Mouse (Mus musculus) midbrain, embryonic 15.5 days (tissue): ENCODE results near the gene Map4k4. TPM values are rescaled to one million over a fixed set of nuclear protein-coding genes. Genes with fewer than 3 reads are reported as not detected.

Experiments
- ATAC-seq: fragments of 200-750 bp; cut with Nextera tagmentation; replicated peaks from 2 replicates; pipeline ENCODE4 v1.8.0; 2017; ENCODE audit warnings: moderate TSS enrichment
- H3K27ac ChIP-seq: fragments of 300-500 bp; sonication (generic); 2 replicates; pipeline ENCODE4 v1.5.1; 2015; ENCODE audit warnings: mild to moderate bottlenecking, inconsistent platforms
- H3K27me3 ChIP-seq: fragments of 300-500 bp; sonication (generic); replicated peaks from 2 replicates; pipeline ENCODE4 v1.6.1; 2015; ENCODE audit warnings: inconsistent platforms
- H3K36me3 ChIP-seq: fragments of 300-500 bp; sonication (generic); replicated peaks from 2 replicates; pipeline ENCODE4 v1.6.1; 2015; ENCODE audit warnings: inconsistent platforms
- H3K4me1 ChIP-seq: fragments of 300-500 bp; sonication (generic); 2 replicates; pipeline ENCODE4 v1.6.1; 2015; ENCODE audit warnings: inconsistent platforms
- H3K4me2 ChIP-seq: fragments of 300-500 bp; sonication (generic); 2 replicates; pipeline ENCODE4 v1.6.1; 2015; ENCODE audit warnings: inconsistent platforms, mild to moderate bottlenecking, moderate library complexity
- H3K4me3 ChIP-seq: fragments of 300-500 bp; sonication (generic); 2 replicates; pipeline ENCODE4 v1.5.1; 2015; ENCODE audit warnings: mild to moderate bottlenecking, inconsistent platforms
- H3K9ac ChIP-seq: fragments of 300-500 bp; sonication (generic); 2 replicates; pipeline ENCODE4 v1.6.1; 2015; ENCODE audit warnings: mild to moderate bottlenecking, inconsistent platforms
- H3K9me3 ChIP-seq: fragments of 300-500 bp; sonication (generic); 2 replicates; pipeline ENCODE4 v1.6.1; 2016; ENCODE audit warnings: inconsistent platforms
- WGBS: fragments of 180-500 bp; shearing (Covaris S2); methylation state at CpG from one replicate; pipeline ENCODE4 v1.1.7; 2015; ENCODE audit warnings: mixed read lengths; 5-methylcytosine and 5-hydroxymethylcytosine counted together
- polyA plus RNA-seq: library from polyadenylated mRNA; unstranded; fragments of >200 nt; fragmentation: Nextera tagmentation; extraction: Ambion mirVana; gene quantifications from 2 replicates; pipeline ENCODE4 v1.2.1, GENCODE M21; 2015

The Map4k4 gene
- 46.5 and 55.2 TPM in 2 replicates for polyA plus RNA-seq

- peak within 1 kb of the TSS; percentile 82 for H3K4me2 ChIP-seq
- under 1% methylated on average over 69 of the region's 97 CpGs for WGBS
- H3K36me3 ChIP-seq, result no peaks in the 10 kb centered on the region
- peak; percentile 89 for ATAC-seq
- H3K4me3 ChIP-seq, result peak within 1 kb of the TSS; percentile 92
- H3K27ac ChIP-seq, result peak within 1 kb of the TSS; percentile 100
- H3K9me3 ChIP-seq, result no peaks in the 10 kb centered on the region
- H3K27me3 ChIP-seq, result no peaks in the 10 kb centered on the region
- H3K9ac ChIP-seq, result peak within 1 kb of the TSS; percentile 98
- H3K4me1 ChIP-seq, result peaks cover 36% of the 10 kb centered on the region
Measured at GRCm38 (mm10) chr1:39900181-39901005, at the start of gene Map4k4. TSS of gene Map4k4 (plus strand) at chr1:39900913.

GRCm38 (mm10) chr1:39855949-39856348, 44.8 kb upstream of the Map4k4 start:
- WGBS, result 86% methylated on average over 6 of the region's 6 CpGs

GRCm38 (mm10) chr1:39856795-39857447, 43.8 kb upstream of the Map4k4 start:
- Histone ChIP-seq H3K27ac (no peak overlapping the region), H3K4me2 (no peak overlapping the region), H3K4me3 (no peak overlapping the region), H3K9me3 (no peaks in the 10 kb centered on the region), H3K27me3 (no peaks in the 10 kb centered on the region), H3K36me3 (no peaks in the 10 kb centered on the region), H3K4me1 (no peaks in the 10 kb centered on the region), H3K9ac (no peak overlapping the region)
- ATAC-seq, result no peak
- WGBS, result 86% methylated on average over 7 of the region's 7 CpGs

More at GRCm38 (mm10) chr1:39855949-39856348, 44.8 kb upstream of the Map4k4 start:
- H3K27ac ChIP-seq, result no peak overlapping the region
- H3K4me1 ChIP-seq, result no peaks in the 10 kb centered on the region
- H3K9me3 ChIP-seq, result no peaks in the 10 kb centered on the region
- no peak overlapping the region for H3K4me3 ChIP-seq
- no peak for ATAC-seq
- H3K36me3 ChIP-seq, result no peaks in the 10 kb centered on the region
- H3K9ac ChIP-seq, result no peak overlapping the region
- H3K4me2 ChIP-seq, result no peak overlapping the region
- no peaks in the 10 kb centered on the region for H3K27me3 ChIP-seq

- WGBS, result 80% methylated on average over 6 of the region's 6 CpGs
- Histone ChIP-seq H3K27ac (no peak overlapping the region), H3K4me3 (no peak overlapping the region), H3K27me3 (no peaks in the 10 kb centered on the region), H3K36me3 (no peaks in the 10 kb centered on the region), H3K4me1 (no peaks in the 10 kb centered on the region), H3K9ac (no peak overlapping the region), H3K4me2 (no peak overlapping the region), H3K9me3 (no peaks in the 10 kb centered on the region)
- no peak for ATAC-seq
Measured at GRCm38 (mm10) chr1:39857448-39857820, 43.3 kb upstream of the Map4k4 start.

- Histone ChIP-seq H3K4me3 (no peak overlapping the region), H3K27ac (no peak overlapping the region), H3K27me3 (no peaks in the 10 kb centered on the region), H3K4me1 (no peaks in the 10 kb centered on the region), H3K4me2 (no peak overlapping the region), H3K36me3 (no peaks in the 10 kb centered on the region), H3K9me3 (no peaks in the 10 kb centered on the region), H3K9ac (no peak overlapping the region)
- ATAC-seq, result no peak
- 44% methylated on average over 6 of the region's 6 CpGs for whole genome bisulfite sequencing
Measured at GRCm38 (mm10) chr1:39859213-39859612, 41.5 kb upstream of the Map4k4 start.

GRCm38 (mm10) chr1:39866367-39867141, 34.2 kb upstream of the Map4k4 start:
- no peaks in the 10 kb centered on the region for H3K36me3 ChIP-seq
- no peaks in the 10 kb centered on the region for H3K27me3 ChIP-seq
- no peak overlapping the region for H3K27ac ChIP-seq
- H3K9me3 ChIP-seq, result no peaks in the 10 kb centered on the region
- no peak for ATAC-seq
- WGBS, result 92% methylated on average over 9 of the region's 9 CpGs
- H3K4me2 ChIP-seq, result no peak overlapping the region
- H3K4me1 ChIP-seq, result peaks cover 8% of the 10 kb centered on the region; the same call in 1 of the 2 replicates
- no peak overlapping the region for H3K9ac ChIP-seq
- no peak overlapping the region for H3K4me3 ChIP-seq

GRCm38 (mm10) chr1:39867142-39867525, 33.6 kb upstream of the Map4k4 start:
- Histone ChIP-seq H3K9ac (no peak overlapping the region), H3K36me3 (no peaks in the 10 kb centered on the region), H3K9me3 (no peaks in the 10 kb centered on the region), H3K27me3 (no peaks in the 10 kb centered on the region), H3K4me1 (peaks cover 8% of the 10 kb centered on the region; the same call in 1 of the 2 replicates), H3K4me2 (no peak overlapping the region), H3K4me3 (no peak overlapping the region), H3K27ac (no peak overlapping the region)
- no peak for ATAC-seq
- WGBS, result 91% methylated on average over 7 of the region's 7 CpGs

GRCm38 (mm10) chr1:39867966-39868593, 32.6 kb upstream of the Map4k4 start:
- H3K4me3 ChIP-seq, result no peak overlapping the region
- 58% methylated on average over 6 of the region's 6 CpGs for WGBS
- peaks cover 8% of the 10 kb centered on the region; the same call in 1 of the 2 replicates for H3K4me1 ChIP-seq
- H3K9ac ChIP-seq, result no peak overlapping the region
- no peaks in the 10 kb centered on the region for H3K36me3 ChIP-seq
- H3K27me3 ChIP-seq, result no peaks in the 10 kb centered on the region
- no peaks in the 10 kb centered on the region for H3K9me3 ChIP-seq
- no peak for ATAC-seq
- H3K27ac ChIP-seq, result no peak overlapping the region
- no peak overlapping the region for H3K4me2 ChIP-seq

GRCm38 (mm10) chr1:39868825-39869571, 31.7 kb upstream of the Map4k4 start:
- no peaks in the 10 kb centered on the region for H3K27me3 ChIP-seq
- H3K9me3 ChIP-seq, result no peaks in the 10 kb centered on the region
- no peak for ATAC-seq
- H3K4me2 ChIP-seq, result no peak overlapping the region
- H3K9ac ChIP-seq, result no peak overlapping the region
- H3K4me1 ChIP-seq, result peaks cover 8% of the 10 kb centered on the region; the same call in 1 of the 2 replicates
- WGBS, result 69% methylated on average over 10 of the region's 10 CpGs
- H3K27ac ChIP-seq, result no peak overlapping the region
- H3K4me3 ChIP-seq, result no peak overlapping the region
- no peaks in the 10 kb centered on the region for H3K36me3 ChIP-seq

GRCm38 (mm10) chr1:39869721-39870201, 31.0 kb upstream of the Map4k4 start:
- no peak overlapping the region for H3K4me2 ChIP-seq

GRCm38 (mm10) chr1:39877981-39878380, 22.7 kb upstream of the Map4k4 start:
- Histone ChIP-seq H3K9ac (no peak overlapping the region), H3K36me3 (no peaks in the 10 kb centered on the region), H3K27me3 (no peaks in the 10 kb centered on the region), H3K4me2 (no peak overlapping the region), H3K9me3 (no peaks in the 10 kb centered on the region), H3K4me3 (no peak overlapping the region), H3K27ac (no peak overlapping the region), H3K4me1 (no peaks in the 10 kb centered on the region)
- ATAC-seq, result no peak
- 78% methylated on average over 3 of the region's 3 CpGs for WGBS

More at GRCm38 (mm10) chr1:39869721-39870201, 31.0 kb upstream of the Map4k4 start:
- 54% methylated on average over 12 of the region's 12 CpGs for WGBS
- Histone ChIP-seq H3K9me3 (no peaks in the 10 kb centered on the region), H3K4me1 (peaks cover 8% of the 10 kb centered on the region; the same call in 1 of the 2 replicates), H3K36me3 (no peaks in the 10 kb centered on the region), H3K27me3 (no peaks in the 10 kb centered on the region), H3K9ac (no peak overlapping the region), H3K27ac (no peak overlapping the region), H3K4me3 (no peak overlapping the region)
- ATAC-seq, result no peak
